Mouse (Mus musculus) thymus, adult 2 months (tissue): ENCODE measurements around the gene Fis1.

Experiments used
- CTCF ChIP-seq: fragments of 200-500 bp; IDR thresholded peaks from 2 replicates; pipeline ENCODE4 v1.5.1; 2012; ENCODE audit warnings: mild to moderate bottlenecking, control low read depth, low read length, moderate library complexity, borderline replicate concordance; ENCODE audit not compliant: control insufficient read depth, poor library complexity, insufficient read depth; ENCODE audit errors: extremely low read depth
- POLR2A ChIP-seq: fragments of 200-500 bp; IDR thresholded peaks from 2 replicates; pipeline ENCODE4 v1.6.1; 2012; ENCODE audit warnings: mild to moderate bottlenecking, low read length, control low read depth, moderate library complexity; ENCODE audit not compliant: control insufficient read depth, poor library complexity, insufficient read depth; ENCODE audit errors: extremely low read depth

GRCm38 (mm10) chr5:136922830-136923229 lies 30.2 kb upstream of the Fis1 start:
- TF ChIP-seq CTCF, result no peak
- no peak for TF ChIP-seq POLR2A
